Mouse (Mus musculus): ENCODE results near the gene Pepd. TPM values are rescaled to one million over a fixed set of nuclear protein-coding genes. Genes with fewer than 3 reads are reported as not detected.
A peak's percentile ranks its signal among the peaks of the same experiment; 100 is the strongest.

Pepd gene
- polyA plus RNA-seq, 1 experiment from 2014 or later, result 128 TPM

- CTCF ChIA-PET, result interaction anchor here (1.1 kb wide), 1 partner anchor 32 kb away, joined by 3 read pairs; no protein-coding TSS in a partner anchor
- TF ChIP-seq CTCF (IDR thresholded peaks at IDR 0.05), result no peak
- POLR2A ChIA-PET, result no interaction called here
- no peak for DNase-seq (ENCODE audit: low read depth, low spot score)
- in situ Hi-C loops (cut with MboI; ENCODE audit: low pct_unique_long_range_greater_than_20kb), result loop anchor here (5.0 kb wide), 1 partner anchor 145 kb away; no protein-coding TSS in a partner anchor
- H3K27me3 ChIP-seq, result no peaks in the 10 kb centered on the region
- no peak for ATAC-seq
Observed at GRCm38 (mm10) chr7:34992766-34993165, 80.6 kb downstream of the Pepd start.

GRCm38 (mm10) chr7:34995872-34996662, 83.9 kb downstream of the Pepd start:
- ATAC-seq (no peak), DNase-seq (ENCODE audit: low read depth, low spot score) (no peak)
- no peaks in the 10 kb centered on the region for H3K27me3 ChIP-seq
- ChIA-PET POLR2A (no interaction called here), CTCF (interaction anchor here (0.7 to 1.0 kb wide), 2 partner anchors 43 to 147 kb away, joined by 3 read pairs; no protein-coding TSS in a partner anchor)
- TF ChIP-seq CTCF (IDR thresholded peaks at IDR 0.05), result no peak
- in situ Hi-C loops (cut with MboI; ENCODE audit: low pct_unique_long_range_greater_than_20kb), result no loop called here

- peak; percentile 87 for TF ChIP-seq CTCF (IDR thresholded peaks at IDR 0.05)
- no peak for ATAC-seq
- ChIA-PET CTCF (interaction anchor here (0.6 to 2.1 kb wide), 5 partner anchors 10 to 125 kb away, joined by 3 to 12 read pairs (median 3); no protein-coding TSS in a partner anchor), POLR2A (interaction anchor here (0.6 kb wide), 1 partner anchor 191 kb away, joined by 3 read pairs; no protein-coding TSS in a partner anchor)
- in situ Hi-C loops (cut with MboI; ENCODE audit: low pct_unique_long_range_greater_than_20kb), result loop anchor here (25.0 kb wide), 1 partner anchor 314 kb away; no protein-coding TSS in a partner anchor
- DNase-seq (ENCODE audit: low read depth, low spot score), result no peak
- no peaks in the 10 kb centered on the region for H3K27me3 ChIP-seq
Observed at GRCm38 (mm10) chr7:35000839-35001238, 88.7 kb downstream of the Pepd start.

- DNase-seq (ENCODE audit: low read depth, low spot score) (no peak), ATAC-seq (no peak)
- CTCF ChIA-PET, result interaction anchor here (0.8 to 1.4 kb wide), 4 partner anchors 24 to 168 kb away, joined by 3 read pairs; no protein-coding TSS in a partner anchor
- no peak for TF ChIP-seq CTCF (IDR thresholded peaks at IDR 0.05)
- in situ Hi-C loops (cut with MboI; ENCODE audit: low pct_unique_long_range_greater_than_20kb), result loop anchor here (25.0 kb wide), 1 partner anchor 316 kb away; no protein-coding TSS in a partner anchor
- H3K27me3 ChIP-seq, result no peaks in the 10 kb centered on the region
- POLR2A ChIA-PET, result interaction anchor here (1.2 kb wide), 1 partner anchor 8 kb away, joined by 4 read pairs; no protein-coding TSS in a partner anchor
Observed at GRCm38 (mm10) chr7:35003171-35003737, 91.1 kb downstream of the Pepd start.

- in situ Hi-C loops (cut with MboI; ENCODE audit: low pct_unique_long_range_greater_than_20kb), result loop anchor here (25.0 kb wide), 1 partner anchor 319 kb away; no protein-coding TSS in a partner anchor
- CTCF ChIA-PET, result no interaction called here
Observed at GRCm38 (mm10) chr7:35006661-35007060, 94.5 kb downstream of the Pepd start.

GRCm38 (mm10) chr7:35013228-35013627, 101.0 kb downstream of the Pepd start:
- no peak for TF ChIP-seq CTCF (IDR thresholded peaks at IDR 0.05)

More at GRCm38 (mm10) chr7:35006661-35007060, 94.5 kb downstream of the Pepd start:
- POLR2A ChIA-PET, result no interaction called here
- DNase-seq (ENCODE audit: low read depth, low spot score) (no peak), ATAC-seq (no peak)
- no peaks in the 10 kb centered on the region for H3K27me3 ChIP-seq
- TF ChIP-seq CTCF (IDR thresholded peaks at IDR 0.05), result no peak

GRCm38 (mm10) chr7:35015252-35015651, 103.1 kb downstream of the Pepd start:
- ChIA-PET POLR2A (no interaction called here), CTCF (interaction anchor here (1.0 to 1.3 kb wide), 2 partner anchors 14 to 24 kb away, joined by 3 to 4 read pairs; no protein-coding TSS in a partner anchor)
- no peaks in the 10 kb centered on the region for H3K27me3 ChIP-seq
- in situ Hi-C loops (cut with MboI; ENCODE audit: low pct_unique_long_range_greater_than_20kb), result loop anchor here (25.0 kb wide), 1 partner anchor 328 kb away; no protein-coding TSS in a partner anchor
- no peak for TF ChIP-seq CTCF (IDR thresholded peaks at IDR 0.05)
- ATAC-seq (no peak), DNase-seq (ENCODE audit: low read depth, low spot score) (no peak)

More at GRCm38 (mm10) chr7:35013228-35013627, 101.0 kb downstream of the Pepd start:
- CTCF ChIA-PET, result no interaction called here
- POLR2A ChIA-PET, result interaction anchor here (0.7 kb wide), 1 partner anchor 165 kb away, joined by 4 read pairs; no protein-coding TSS in a partner anchor
- DNase-seq (ENCODE audit: low read depth, low spot score) (no peak), ATAC-seq (no peak)
- in situ Hi-C loops (cut with MboI; ENCODE audit: low pct_unique_long_range_greater_than_20kb), result loop anchor here (25.0 kb wide), 1 partner anchor 326 kb away; no protein-coding TSS in a partner anchor
- H3K27me3 ChIP-seq, result no peaks in the 10 kb centered on the region

GRCm38 (mm10) chr7:35021365-35021764, 109.2 kb downstream of the Pepd start:
- no peaks in the 10 kb centered on the region for H3K27me3 ChIP-seq
- POLR2A ChIA-PET, result interaction anchor here (0.5 kb wide), 1 partner anchor 307 kb away, joined by 3 read pairs; no protein-coding TSS in a partner anchor
- ATAC-seq (no peak), DNase-seq (ENCODE audit: low read depth, low spot score) (no peak)
- no peak for TF ChIP-seq CTCF (IDR thresholded peaks at IDR 0.05)
- in situ Hi-C loops (cut with MboI; ENCODE audit: low pct_unique_long_range_greater_than_20kb), result loop anchor here (10.0 to 25.0 kb wide), 2 partner anchors 243 to 334 kb away; no protein-coding TSS in a partner anchor
- CTCF ChIA-PET, result interaction anchor here (1.0 to 2.6 kb wide), 3 partner anchors 13 to 155 kb away, joined by 3 to 7 read pairs (median 5); no protein-coding TSS in a partner anchor

- H3K27me3 ChIP-seq, result no peaks in the 10 kb centered on the region
- CTCF ChIA-PET, result interaction anchor here (0.7 to 2.6 kb wide), 6 partner anchors 9 to 346 kb away, joined by 3 to 7 read pairs (median 4); partner anchors contain the start of gene Cebpa
- DNase-seq (ENCODE audit: low read depth, low spot score) (no peak), ATAC-seq (no peak)
- POLR2A ChIA-PET, result interaction anchor here (0.6 to 1.4 kb wide), 3 partner anchors 18 to 149 kb away, joined by 3 to 4 read pairs (median 3); no protein-coding TSS in a partner anchor
- no peak for TF ChIP-seq CTCF (IDR thresholded peaks at IDR 0.05)
- in situ Hi-C loops (cut with MboI; ENCODE audit: low pct_unique_long_range_greater_than_20kb), result loop anchor here (10.0 to 25.0 kb wide), 2 partner anchors 242 to 336 kb away; no protein-coding TSS in a partner anchor
Observed at GRCm38 (mm10) chr7:35023251-35023650, 111.1 kb downstream of the Pepd start.

GRCm38 (mm10) chr7:35024426-35024825, 112.2 kb downstream of the Pepd start:
- DNase-seq (ENCODE audit: low read depth, low spot score), result no peak
- CTCF ChIA-PET, result interaction anchor here (1.3 to 5.4 kb wide), 5 partner anchors 11 to 147 kb away, joined by 3 to 61 read pairs (median 3); partner anchors contain the start of gene Cebpa
- in situ Hi-C loops (cut with MboI; ENCODE audit: low pct_unique_long_range_greater_than_20kb), result loop anchor here (10.0 to 25.0 kb wide), 2 partner anchors 240 to 337 kb away; no protein-coding TSS in a partner anchor
- no peak for ATAC-seq
- TF ChIP-seq CTCF (IDR thresholded peaks at IDR 0.05), result no peak
- no peaks in the 10 kb centered on the region for H3K27me3 ChIP-seq
- POLR2A ChIA-PET, result interaction anchor here (0.7 kb wide), 1 partner anchor 265 kb away, joined by 9 read pairs; no protein-coding TSS in a partner anchor
